Mouse (Mus musculus) limb, embryonic 12.5 days (tissue): ENCODE measurements around the gene Pknox2. TPM values are rescaled to one million over a fixed set of nuclear protein-coding genes. Genes with fewer than 3 reads are reported as not detected.

Experiments
- ATAC-seq: fragments of 200-750 bp; cut with Nextera tagmentation; 2 replicates; pipeline ENCODE4 v1.8.0; 2017; ENCODE audit warnings: low read depth, moderate TSS enrichment; ENCODE audit not compliant: insufficient number of reproducible peaks, insufficient read depth, low FRiP score, low TSS enrichment
- H3K27ac ChIP-seq: fragments of 300-500 bp; sonication (generic); 2 replicates; pipeline ENCODE4 v1.5.1; 2016; ENCODE audit warnings: mild to moderate bottlenecking, moderate library complexity
- H3K27me3 ChIP-seq: fragments of 300-500 bp; sonication (generic); 2 replicates; pipeline ENCODE4 v1.6.1; 2016; ENCODE audit warnings: mild to moderate bottlenecking, moderate library complexity
- H3K36me3 ChIP-seq: fragments of 300-500 bp; sonication (generic); 2 replicates; pipeline ENCODE4 v1.6.1; 2016; ENCODE audit warnings: mild to moderate bottlenecking, moderate library complexity
- H3K4me1 ChIP-seq: fragments of 300-500 bp; sonication (generic); replicated peaks from 2 replicates; pipeline ENCODE4 v1.6.1; 2016
- H3K4me2 ChIP-seq: fragments of 300-500 bp; sonication (generic); 2 replicates; pipeline ENCODE4 v1.6.1; 2016; ENCODE audit warnings: mild to moderate bottlenecking, moderate library complexity
- H3K4me3 ChIP-seq: fragments of 300-500 bp; sonication (generic); replicated peaks from 2 replicates; pipeline ENCODE4 v1.5.1; 2016; ENCODE audit warnings: mild to moderate bottlenecking
- H3K9ac ChIP-seq: fragments of 300-500 bp; sonication (generic); replicated peaks from 2 replicates; pipeline ENCODE4 v1.6.1; 2016; ENCODE audit warnings: mild to moderate bottlenecking, moderate library complexity
- H3K9me3 ChIP-seq: fragments of 300-500 bp; sonication (generic); 2 replicates; pipeline ENCODE4 v1.6.1; 2016; ENCODE audit warnings: mild to moderate bottlenecking, moderate library complexity
- WGBS: fragments of 180-500 bp; shearing (Covaris S2); methylation state at CpG from one replicate; pipeline ENCODE4 v1.1.7; 2016; 5-methylcytosine and 5-hydroxymethylcytosine counted together
- polyA plus RNA-seq: library from polyadenylated mRNA; unstranded; fragments of >200 nt; fragmentation: Nextera tagmentation; extraction: Ambion mirVana; gene quantifications from 2 replicates; pipeline ENCODE4 v1.2.1, GENCODE M21; 2016

Pknox2 gene
- polyA plus RNA-seq, 1 experiment from 2014 or later, result 15.5 TPM

DNA sequence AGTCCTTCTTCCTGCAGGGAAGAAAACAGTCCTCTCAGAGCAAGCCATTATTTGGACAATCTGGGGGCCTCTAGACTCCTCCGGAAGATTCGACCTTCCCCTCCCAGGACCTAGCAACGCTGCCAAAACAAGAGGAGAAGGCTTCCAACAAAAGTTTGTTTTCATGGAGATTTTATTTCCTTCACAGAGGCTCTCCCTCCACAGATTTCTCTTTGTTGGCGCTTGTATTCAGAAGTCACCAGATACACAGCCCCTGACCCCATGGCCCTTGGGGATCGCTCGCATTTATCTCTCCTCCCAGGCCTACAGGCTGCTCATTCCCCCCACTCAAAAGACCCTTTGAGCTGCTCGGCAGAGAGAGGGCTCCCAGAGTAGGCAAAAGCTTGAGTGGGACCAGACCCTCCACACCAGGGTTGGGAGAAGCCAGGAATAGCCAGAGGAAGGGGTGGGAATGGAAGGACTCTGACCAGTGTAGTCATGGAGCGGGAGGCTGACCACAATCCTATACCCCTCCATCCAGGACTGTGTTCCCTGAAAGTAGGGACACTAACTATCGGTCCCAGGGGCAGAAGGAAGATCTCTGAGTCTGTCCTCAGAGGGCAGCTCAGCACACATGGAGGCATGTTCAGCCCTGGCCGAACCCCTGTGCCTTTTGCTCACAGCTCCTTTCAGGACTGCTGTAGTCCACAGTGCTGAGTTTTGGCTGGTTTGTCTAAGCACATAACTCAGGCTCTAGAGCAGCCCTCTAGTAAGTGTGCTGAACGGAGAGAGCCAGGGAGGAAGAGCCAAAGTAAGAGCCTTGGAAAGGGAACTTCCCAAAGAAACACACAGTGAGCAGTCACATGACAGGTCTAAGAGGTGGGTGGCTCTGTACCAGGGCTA, 45.9 kb downstream of the Pknox2 start:
- H3K4me1 ChIP-seq, result peaks cover 17% of the 10 kb centered on the region
- H3K4me3 ChIP-seq, result no peak overlapping the region
- H3K9me3 ChIP-seq, result no peaks in the 10 kb centered on the region
- H3K27ac ChIP-seq, result peak overlapping the region; percentile 62
- no peak overlapping the region for H3K4me2 ChIP-seq
- peaks cover 11% of the 10 kb centered on the region for H3K27me3 ChIP-seq
- 59% methylated on average over 11 of the region's 11 CpGs for WGBS
- ATAC-seq, result no peak
- H3K36me3 ChIP-seq, result no peaks in the 10 kb centered on the region
- no peak overlapping the region for H3K9ac ChIP-seq

DNA sequence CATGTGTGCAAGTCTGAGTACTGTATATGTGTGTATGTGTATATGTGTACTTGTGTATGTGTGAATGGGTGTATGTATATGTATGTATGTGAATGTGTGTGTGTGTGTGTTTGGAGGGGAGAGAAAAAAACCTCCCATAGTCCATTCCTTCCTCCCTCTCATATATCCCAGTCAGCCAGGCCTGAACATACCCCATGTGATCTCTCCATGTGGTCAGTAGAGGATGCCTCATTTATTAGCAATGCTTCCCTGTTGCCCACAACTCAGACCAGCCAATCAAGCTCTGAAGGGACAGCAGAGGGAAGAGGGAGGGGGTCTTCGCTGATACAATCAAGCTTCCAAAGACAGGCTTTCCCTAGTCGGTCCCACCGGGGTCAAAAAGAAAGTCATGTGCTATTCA, 47.6 kb downstream of the Pknox2 start:
- Histone ChIP-seq H3K9me3 (no peaks in the 10 kb centered on the region), H3K9ac (no peak overlapping the region), H3K4me3 (no peak overlapping the region), H3K27ac (no peak overlapping the region), H3K4me2 (no peak overlapping the region), H3K36me3 (no peaks in the 10 kb centered on the region), H3K4me1 (peaks cover 20% of the 10 kb centered on the region), H3K27me3 (peaks cover 14% of the 10 kb centered on the region)
- no peak for ATAC-seq
- WGBS, result 86% methylated on average over 3 of the region's 3 CpGs

- WGBS, result 95% methylated on average over 3 of the region's 3 CpGs
- Histone ChIP-seq H3K27ac (no peak overlapping the region), H3K9me3 (no peaks in the 10 kb centered on the region), H3K36me3 (no peaks in the 10 kb centered on the region), H3K4me3 (no peak overlapping the region), H3K27me3 (peaks cover 17% of the 10 kb centered on the region), H3K4me2 (no peak overlapping the region), H3K4me1 (peaks cover 27% of the 10 kb centered on the region), H3K9ac (no peak overlapping the region)
- ATAC-seq, result no peak
Observed at GRCm38 (mm10) chr9:37098600-37098999, 48.6 kb downstream of the Pknox2 start.

DNA sequence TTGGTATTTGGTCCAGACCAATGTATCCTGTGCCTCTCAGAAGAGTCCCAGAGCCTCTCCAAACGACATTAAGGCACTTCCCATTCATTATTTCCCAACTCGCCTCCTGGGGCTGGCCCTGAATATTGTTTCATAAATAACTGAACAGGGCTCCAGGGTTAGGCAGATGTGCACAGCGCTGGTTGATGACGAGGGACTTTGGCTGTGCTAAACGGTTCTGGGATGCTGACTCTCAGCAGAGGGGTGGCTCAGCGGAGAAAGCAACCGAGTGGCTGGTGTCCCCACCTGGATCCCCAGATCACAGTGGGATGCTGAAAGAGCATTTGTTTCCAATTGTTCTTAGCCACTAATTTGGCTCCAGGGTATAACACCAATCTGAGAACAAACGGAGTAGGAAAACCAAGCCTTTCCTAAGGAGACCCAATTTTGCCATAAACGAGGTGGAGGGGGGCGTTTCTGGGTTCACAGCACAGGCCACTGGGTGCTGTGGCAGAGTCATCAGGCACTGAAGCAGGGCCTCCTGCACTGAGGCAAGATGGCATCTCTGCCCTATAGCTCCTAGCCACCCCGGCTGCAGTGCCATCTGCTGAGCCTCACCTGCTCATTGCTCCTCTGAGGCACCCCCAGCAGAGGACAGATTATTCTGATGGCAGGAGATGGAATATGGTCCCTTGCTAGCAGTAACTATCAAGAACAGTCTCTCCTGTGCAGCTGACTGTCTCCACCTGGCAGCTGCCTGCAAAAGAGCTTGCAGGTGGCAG, 52.8 kb downstream of the Pknox2 start:
- Histone ChIP-seq H3K4me1 (peaks cover 40% of the 10 kb centered on the region), H3K27ac (no peak overlapping the region), H3K9me3 (no peaks in the 10 kb centered on the region), H3K4me2 (no peak overlapping the region), H3K27me3 (peaks cover 16% of the 10 kb centered on the region; the same call in 1 of the 2 replicates), H3K4me3 (no peak overlapping the region), H3K9ac (no peak overlapping the region), H3K36me3 (no peaks in the 10 kb centered on the region)
- no peak for ATAC-seq
- 26% methylated on average over 11 of the region's 11 CpGs for WGBS

DNA sequence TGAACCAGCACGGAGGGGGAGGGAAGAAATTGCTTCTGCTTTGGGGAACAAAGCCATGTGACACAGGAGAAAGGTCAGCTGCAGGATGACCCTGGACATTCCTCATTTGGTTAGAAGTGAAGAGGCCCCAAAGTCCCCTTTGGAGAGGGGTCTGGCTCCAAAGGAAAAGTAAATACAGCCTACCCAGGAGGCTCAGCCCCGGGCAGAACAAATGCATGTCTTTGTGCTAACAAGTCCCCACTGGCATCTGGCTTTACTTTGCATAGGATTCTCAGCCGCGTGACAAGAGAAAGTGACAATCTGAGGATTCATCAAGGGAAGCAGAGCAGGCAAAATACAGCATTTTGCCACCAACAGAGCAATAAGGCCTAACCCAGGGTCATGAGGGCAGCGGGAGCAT, 54.1 kb downstream of the Pknox2 start:
- peaks cover 41% of the 10 kb centered on the region for H3K4me1 ChIP-seq
- H3K4me3 ChIP-seq, result no peak overlapping the region
- peaks cover 16% of the 10 kb centered on the region; the same call in 1 of the 2 replicates for H3K27me3 ChIP-seq
- H3K36me3 ChIP-seq, result no peaks in the 10 kb centered on the region
- H3K27ac ChIP-seq, result peak overlapping the region; percentile 26; the same call in 1 of the 2 replicates
- no peak overlapping the region for H3K9ac ChIP-seq
- ATAC-seq, result no peak
- no peak overlapping the region for H3K4me2 ChIP-seq
- 4% methylated on average over 5 of the region's 5 CpGs for WGBS
- no peaks in the 10 kb centered on the region for H3K9me3 ChIP-seq

- peaks cover 41% of the 10 kb centered on the region for H3K4me1 ChIP-seq
- 44% methylated on average over 6 of the region's 6 CpGs for WGBS
- H3K9me3 ChIP-seq, result no peaks in the 10 kb centered on the region
Observed at GRCm38 (mm10) chr9:37089894-37090652, 57.1 kb downstream of the Pknox2 start.

DNA sequence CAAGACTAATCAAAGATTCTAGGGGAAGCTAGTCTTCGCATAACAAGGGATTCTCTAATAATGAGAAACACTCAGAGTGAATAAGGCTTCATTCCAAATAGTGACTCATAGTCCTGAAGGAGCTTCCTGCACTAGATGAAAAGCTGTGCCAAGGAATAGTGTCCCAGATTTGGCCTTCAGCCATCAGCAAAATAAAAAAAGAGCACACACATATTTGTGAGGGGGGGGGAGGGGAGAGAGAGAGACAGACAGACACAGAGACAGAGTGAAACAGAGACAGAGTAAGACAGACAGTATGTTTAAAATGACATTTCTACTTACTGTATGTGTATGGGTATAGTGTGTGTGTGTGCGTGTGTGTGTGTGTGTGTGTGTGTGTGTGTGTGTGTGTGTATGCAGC, 61.8 kb downstream of the Pknox2 start:
- Histone ChIP-seq H3K4me3 (no peak overlapping the region), H3K9ac (no peak overlapping the region), H3K36me3 (no peaks in the 10 kb centered on the region), H3K27ac (no peak overlapping the region), H3K9me3 (no peaks in the 10 kb centered on the region), H3K27me3 (0 out of 2 replicates have a peak, but pooled peaks cover 2% of the 10 kb centered on the region), H3K4me2 (no peak overlapping the region), H3K4me1 (peaks cover 11% of the 10 kb centered on the region)
- ATAC-seq, result no peak
- WGBS, result 75% methylated on average over 2 of the region's 2 CpGs

More at GRCm38 (mm10) chr9:37089894-37090652, 57.1 kb downstream of the Pknox2 start:
- Histone ChIP-seq H3K27me3 (0 out of 2 replicates have a peak, but pooled peaks cover 6% of the 10 kb centered on the region), H3K4me2 (no peak overlapping the region), H3K4me3 (no peak overlapping the region), H3K36me3 (no peaks in the 10 kb centered on the region), H3K27ac (peak overlapping the region; percentile 36; the same call in 1 of the 2 replicates), H3K9ac (no peak overlapping the region)
- peak; percentile 13; the same call in 1 of the 2 replicates for ATAC-seq

GRCm38 (mm10) chr9:37082246-37082645, 65.0 kb downstream of the Pknox2 start:
- no peak overlapping the region for H3K27ac ChIP-seq
- H3K36me3 ChIP-seq, result no peaks in the 10 kb centered on the region
- peaks cover 5% of the 10 kb centered on the region; the same call in 1 of the 2 replicates for H3K4me1 ChIP-seq
- no peaks in the 10 kb centered on the region for H3K9me3 ChIP-seq
- no peak overlapping the region for H3K4me3 ChIP-seq
- ATAC-seq, result no peak
- no peak overlapping the region for H3K9ac ChIP-seq
- peaks cover 9% of the 10 kb centered on the region; the same call in 1 of the 2 replicates for H3K27me3 ChIP-seq
- H3K4me2 ChIP-seq, result no peak overlapping the region
- 96% methylated on average over 10 of the region's 10 CpGs for WGBS

DNA sequence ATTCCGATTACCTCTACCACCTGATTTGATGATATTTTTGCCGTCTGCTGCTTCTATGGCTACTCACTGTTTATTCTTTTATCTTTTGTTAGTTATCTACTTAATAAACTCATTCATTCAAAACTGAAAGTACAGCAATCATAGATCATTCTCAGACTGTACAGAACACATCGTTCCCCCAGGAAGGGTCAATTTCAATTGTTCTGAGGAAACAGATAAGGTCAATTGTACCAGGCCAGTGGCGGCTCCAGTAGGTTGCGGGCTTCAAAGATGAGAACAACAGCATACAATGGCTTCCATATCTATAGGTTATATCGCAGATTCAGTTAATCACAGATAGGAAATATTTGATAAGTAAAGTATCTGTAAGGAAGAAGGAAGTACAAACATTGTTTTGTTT, 66.9 kb downstream of the Pknox2 start:
- Histone ChIP-seq H3K27me3 (peaks cover 13% of the 10 kb centered on the region; the same call in 1 of the 2 replicates), H3K36me3 (no peaks in the 10 kb centered on the region), H3K27ac (no peak overlapping the region), H3K9ac (no peak overlapping the region), H3K4me3 (no peak overlapping the region), H3K4me1 (peaks cover 18% of the 10 kb centered on the region), H3K9me3 (no peaks in the 10 kb centered on the region), H3K4me2 (no peak overlapping the region)
- no peak for ATAC-seq
- WGBS, result 94% methylated on average over 6 of the region's 6 CpGs

DNA sequence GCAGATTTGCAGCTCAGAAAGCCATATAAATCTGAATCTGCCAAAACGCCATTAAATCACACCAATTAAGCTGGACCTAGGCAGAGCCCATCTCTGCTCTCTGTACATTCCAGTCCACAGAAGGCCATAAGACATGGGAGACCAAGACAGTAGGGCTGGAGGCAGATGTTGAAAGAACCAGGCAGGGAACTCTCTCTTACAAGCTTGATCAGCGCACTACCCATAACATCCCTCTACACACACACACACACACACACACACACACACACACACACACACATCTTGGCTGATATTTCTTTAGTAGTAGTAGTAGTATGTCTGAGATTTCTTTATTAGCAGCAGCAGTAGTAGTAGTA, 70.2 kb downstream of the Pknox2 start:
- Histone ChIP-seq H3K9ac (no peak overlapping the region), H3K36me3 (no peaks in the 10 kb centered on the region), H3K9me3 (no peaks in the 10 kb centered on the region), H3K4me2 (no peak overlapping the region), H3K4me1 (peaks cover 34% of the 10 kb centered on the region), H3K27me3 (peaks cover 34% of the 10 kb centered on the region), H3K27ac (no peak overlapping the region), H3K4me3 (no peak overlapping the region)
- 59% methylated on average over 2 of the region's 2 CpGs for WGBS
- no peak for ATAC-seq
